Mouse (Mus musculus): ENCODE results near the gene Cttnbp2nl. TPM values are rescaled to one million over a fixed set of nuclear protein-coding genes. Genes with fewer than 3 reads are reported as not detected.

Cttnbp2nl gene
- total RNA-seq, 2 experiments from 2014 or later: 33.4 to 33.5 TPM

Other genes starting within 250 kb of the Cttnbp2nl start
- gene Mov10, start 234.6 kb downstream of the Cttnbp2nl start, total RNA-seq (2021): 10 to 100 TPM; 10.3 to 14.6 TPM
- 10 to 100 TPM; 21.6 to 22.6 TPM for gene St7l, start 189.1 kb downstream of the Cttnbp2nl start, total RNA-seq (2021)
- 10 to 100 TPM; 64.7 to 73.5 TPM for gene Capza1, start 188.6 kb downstream of the Cttnbp2nl start, total RNA-seq (2021)
- gene Wnt2b, start 91.2 kb downstream of the Cttnbp2nl start, total RNA-seq (2021): 1 to 10 TPM in 1 of 2 experiments, under 1 TPM in 1; 0.84 to 2.1 TPM
- gene 4930564D02Rik, start 13.7 kb upstream of the Cttnbp2nl start, total RNA-seq (2021): not detected

All from heart, postnatal 10 days (tissue).